Mouse (Mus musculus) intestine, embryonic 15.5 days (tissue): ENCODE measurements around the gene Lmtk3. TPM values are rescaled to one million over a fixed set of nuclear protein-coding genes. Genes with fewer than 3 reads are reported as not detected.

ENCODE experiments used
- ATAC-seq: fragments of 200-750 bp; cut with Nextera tagmentation; 2 replicates; pipeline ENCODE4 v1.8.0; 2017; ENCODE audit warnings: moderate TSS enrichment, moderate library complexity
- H3K27ac ChIP-seq: fragments of 300-500 bp; sonication (generic); 2 replicates; pipeline ENCODE4 v1.5.1; 2015; ENCODE audit warnings: mild to moderate bottlenecking, inconsistent platforms
- H3K27me3 ChIP-seq: fragments of 300-500 bp; sonication (generic); replicated peaks from 2 replicates; pipeline ENCODE4 v1.6.1; 2015; ENCODE audit warnings: inconsistent platforms
- H3K36me3 ChIP-seq: fragments of 300-500 bp; sonication (generic); 2 replicates; pipeline ENCODE4 v1.6.1; 2015; ENCODE audit warnings: inconsistent platforms
- H3K4me1 ChIP-seq: fragments of 300-500 bp; sonication (generic); replicated peaks from 2 replicates; pipeline ENCODE4 v1.6.1; 2015; ENCODE audit warnings: inconsistent platforms
- H3K4me2 ChIP-seq: fragments of 300-500 bp; sonication (generic); replicated peaks from 2 replicates; pipeline ENCODE4 v1.6.1; 2015; ENCODE audit warnings: mild to moderate bottlenecking, inconsistent platforms
- H3K4me3 ChIP-seq: fragments of 300-500 bp; sonication (generic); replicated peaks from 2 replicates; pipeline ENCODE4 v1.5.1; 2015; ENCODE audit warnings: inconsistent platforms
- H3K9ac ChIP-seq: fragments of 300-500 bp; sonication (generic); 2 replicates; pipeline ENCODE4 v1.6.1; 2015; ENCODE audit warnings: inconsistent platforms
- H3K9me3 ChIP-seq: fragments of 300-500 bp; sonication (generic); 2 replicates; pipeline ENCODE4 v1.6.1; 2016; ENCODE audit warnings: inconsistent platforms
- WGBS: fragments of 180-500 bp; shearing (Covaris S2); methylation state at CpG from one replicate; pipeline ENCODE4 v1.1.7; 2015; 5-methylcytosine and 5-hydroxymethylcytosine counted together
- polyA plus RNA-seq: library from polyadenylated mRNA; unstranded; fragments of >200 nt; fragmentation: Nextera tagmentation; extraction: Ambion mirVana; gene quantifications from 2 replicates; pipeline ENCODE4 v1.2.1, GENCODE M21; 2015

Gene Lmtk3
- polyA plus RNA-seq, 1 experiment from 2014 or later: 0.43 TPM

- H3K36me3 ChIP-seq: no peaks in the 10 kb centered on the region
- peak overlapping the region; percentile 45 for H3K4me3 ChIP-seq
- 2% methylated on average over 19 of the region's 19 CpGs for WGBS
- H3K9me3 ChIP-seq: no peaks in the 10 kb centered on the region
- peaks cover 13% of the 10 kb centered on the region; the same call in 1 of the 2 replicates for H3K27me3 ChIP-seq
- peak overlapping the region; percentile 44 for H3K9ac ChIP-seq
- H3K27ac ChIP-seq: no peak overlapping the region
- no peak for ATAC-seq
- peak overlapping the region; percentile 92 for H3K4me2 ChIP-seq
- H3K4me1 ChIP-seq: peaks cover 28% of the 10 kb centered on the region
Observed at GRCm38 (mm10) chr7:45798511-45798836, 14.9 kb downstream of the Lmtk3 start.

GRCm38 (mm10) chr7:45798931-45799330, 15.4 kb downstream of the Lmtk3 start:
- no peak for ATAC-seq
- Histone ChIP-seq H3K36me3 (no peaks in the 10 kb centered on the region), H3K9ac (no peak overlapping the region), H3K4me3 (peak overlapping the region; percentile 45), H3K4me1 (peaks cover 28% of the 10 kb centered on the region), H3K27ac (no peak overlapping the region), H3K9me3 (no peaks in the 10 kb centered on the region), H3K4me2 (peak overlapping the region; percentile 92), H3K27me3 (peaks cover 13% of the 10 kb centered on the region; the same call in 1 of the 2 replicates)
- 59% methylated on average over 7 of the region's 7 CpGs for WGBS

GRCm38 (mm10) chr7:45800001-45800400, 16.5 kb downstream of the Lmtk3 start:
- Histone ChIP-seq H3K27ac (no peak overlapping the region), H3K4me2 (peak overlapping the region; percentile 56), H3K9me3 (no peaks in the 10 kb centered on the region), H3K27me3 (peaks cover 13% of the 10 kb centered on the region; the same call in 1 of the 2 replicates), H3K4me3 (no peak overlapping the region), H3K4me1 (peaks cover 28% of the 10 kb centered on the region), H3K9ac (no peak overlapping the region), H3K36me3 (no peaks in the 10 kb centered on the region)
- no peak for ATAC-seq
- 39% methylated on average over 7 of the region's 7 CpGs for WGBS

GRCm38 (mm10) chr7:45800546-45801204, 17.1 kb downstream of the Lmtk3 start:
- peak; percentile 66 for ATAC-seq
- 24% methylated on average over 21 of the region's 25 CpGs for WGBS
- H3K9ac ChIP-seq: no peak overlapping the region
- peaks cover 28% of the 10 kb centered on the region for H3K4me1 ChIP-seq
- H3K9me3 ChIP-seq: no peaks in the 10 kb centered on the region
- no peaks in the 10 kb centered on the region for H3K36me3 ChIP-seq
- peak overlapping the region; percentile 56 for H3K4me2 ChIP-seq
- H3K27me3 ChIP-seq: peaks cover 13% of the 10 kb centered on the region; the same call in 1 of the 2 replicates
- H3K4me3 ChIP-seq: peak overlapping the region; percentile 25
- no peak overlapping the region for H3K27ac ChIP-seq

GRCm38 (mm10) chr7:45801348-45801747, 17.8 kb downstream of the Lmtk3 start:
- ATAC-seq: peak; percentile 71
- no peak overlapping the region for H3K9ac ChIP-seq
- peaks cover 28% of the 10 kb centered on the region for H3K4me1 ChIP-seq
- H3K27me3 ChIP-seq: peaks cover 13% of the 10 kb centered on the region; the same call in 1 of the 2 replicates
- no peaks in the 10 kb centered on the region for H3K36me3 ChIP-seq
- H3K9me3 ChIP-seq: no peaks in the 10 kb centered on the region
- H3K4me2 ChIP-seq: peak overlapping the region; percentile 56
- no peak overlapping the region for H3K27ac ChIP-seq
- peak overlapping the region; percentile 25 for H3K4me3 ChIP-seq
- 2% methylated on average over 12 of the region's 12 CpGs for WGBS

- no peak overlapping the region for H3K27ac ChIP-seq
- WGBS: 91% methylated on average over 6 of the region's 6 CpGs
Observed at GRCm38 (mm10) chr7:45802551-45802950, 19.0 kb downstream of the Lmtk3 start.

GRCm38 (mm10) chr7:45805941-45806340, 22.4 kb downstream of the Lmtk3 start:
- ATAC-seq: no peak
- Histone ChIP-seq H3K36me3 (peaks cover 39% of the 10 kb centered on the region), H3K27me3 (no peaks in the 10 kb centered on the region), H3K9me3 (no peaks in the 10 kb centered on the region), H3K27ac (no peak overlapping the region), H3K4me2 (no peak overlapping the region), H3K9ac (no peak overlapping the region), H3K4me3 (no peak overlapping the region), H3K4me1 (peaks cover 9% of the 10 kb centered on the region)
- 64% methylated on average over 5 of the region's 5 CpGs for WGBS

More at GRCm38 (mm10) chr7:45802551-45802950, 19.0 kb downstream of the Lmtk3 start:
- no peaks in the 10 kb centered on the region for H3K9me3 ChIP-seq
- peaks cover 9% of the 10 kb centered on the region; the same call in 1 of the 2 replicates for H3K27me3 ChIP-seq
- no peak overlapping the region for H3K4me3 ChIP-seq
- peaks cover 27% of the 10 kb centered on the region for H3K4me1 ChIP-seq
- H3K36me3 ChIP-seq: peaks cover 8% of the 10 kb centered on the region; the same call in 1 of the 2 replicates
- no peak for ATAC-seq
- no peak overlapping the region for H3K9ac ChIP-seq
- no peak overlapping the region for H3K4me2 ChIP-seq

- H3K4me3 ChIP-seq: no peak overlapping the region
- no peak overlapping the region for H3K4me2 ChIP-seq
- H3K27ac ChIP-seq: no peak overlapping the region
- 36% methylated on average over 11 of the region's 11 CpGs for WGBS
- no peaks in the 10 kb centered on the region for H3K9me3 ChIP-seq
- peaks cover 59% of the 10 kb centered on the region for H3K36me3 ChIP-seq
- no peaks in the 10 kb centered on the region for H3K27me3 ChIP-seq
- ATAC-seq: no peak
- H3K4me1 ChIP-seq: peaks cover 21% of the 10 kb centered on the region
- H3K9ac ChIP-seq: no peak overlapping the region
Observed at GRCm38 (mm10) chr7:45808471-45808870, 24.9 kb downstream of the Lmtk3 start.

GRCm38 (mm10) chr7:45809276-45810075, 25.9 kb downstream of the Lmtk3 start:
- Histone ChIP-seq H3K4me3 (no peak overlapping the region), H3K4me1 (peaks cover 21% of the 10 kb centered on the region), H3K36me3 (peaks cover 59% of the 10 kb centered on the region), H3K9ac (no peak overlapping the region), H3K4me2 (no peak overlapping the region), H3K27me3 (no peaks in the 10 kb centered on the region), H3K27ac (no peak overlapping the region), H3K9me3 (no peaks in the 10 kb centered on the region)
- WGBS: 88% methylated on average over 14 of the region's 14 CpGs
- ATAC-seq: no peak

GRCm38 (mm10) chr7:45812921-45813320, 29.4 kb downstream of the Lmtk3 start:
- no peaks in the 10 kb centered on the region for H3K9me3 ChIP-seq
- no peak overlapping the region for H3K27ac ChIP-seq
- H3K27me3 ChIP-seq: no peaks in the 10 kb centered on the region
- peak overlapping the region; percentile 72 for H3K4me2 ChIP-seq
- peak overlapping the region; percentile 88 for H3K4me3 ChIP-seq
- peaks cover 47% of the 10 kb centered on the region for H3K36me3 ChIP-seq
- ATAC-seq: no peak
- H3K4me1 ChIP-seq: peaks cover 31% of the 10 kb centered on the region
- peak overlapping the region; percentile 96 for H3K9ac ChIP-seq
- WGBS: 80% methylated on average over 8 of the region's 8 CpGs

- Histone ChIP-seq H3K4me3 (peak within 1 kb of the TSS; percentile 88), H3K9me3 (no peaks in the 10 kb centered on the region), H3K4me1 (peaks cover 26% of the 10 kb centered on the region), H3K27me3 (no peaks in the 10 kb centered on the region), H3K27ac (peak within 1 kb of the TSS; percentile 99), H3K4me2 (peak within 1 kb of the TSS; percentile 72), H3K9ac (peak within 1 kb of the TSS; percentile 96), H3K36me3 (peaks cover 37% of the 10 kb centered on the region)
- peak; percentile 99 for ATAC-seq
- under 1% methylated on average over 91 of the region's 92 CpGs for WGBS
Observed at GRCm38 (mm10) chr7:45813787-45814779, 30.5 kb downstream of the Lmtk3 start, which contains the start of gene Cyth2. Cyth2 (minus strand) TSS chr7:45814581.
